8 mouse cellular contexts compared by ENCODE assay signal in the genomic region with DNA sequence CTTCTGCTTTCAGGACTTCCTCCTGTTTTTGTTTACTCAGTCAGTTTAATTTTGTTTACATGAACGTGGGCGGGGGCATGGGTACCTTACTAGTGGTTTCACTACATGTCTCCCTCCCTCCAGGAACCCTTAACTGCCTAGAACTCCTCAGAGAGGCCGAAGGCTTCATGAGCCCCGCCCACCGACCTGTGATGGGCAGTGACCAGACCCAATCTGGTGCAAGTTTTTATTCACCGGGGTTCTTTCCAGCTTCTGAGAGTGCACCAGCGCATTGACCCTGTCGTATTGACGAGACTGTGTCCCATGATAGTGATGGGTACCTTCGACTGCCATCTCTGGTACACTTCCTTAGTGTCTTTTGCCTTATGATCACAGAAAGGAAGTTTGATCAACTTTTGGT. TPM values are rescaled to one million over a fixed set of nuclear protein-coding genes. Genes with fewer than 3 reads are reported as not detected.
A peak's percentile ranks its signal among the peaks of the same experiment; 100 is the strongest.
DNase-seq lines count a peak whose midpoint lies in the region; ATAC-seq lines count a peak whose summit lies in the region.

No protein-coding gene starts in this region.

- H3K36me3 ChIP-seq in embryonic facial prominence, embryonic 14.5 days (ENCODE audit: control insufficient read depth, insufficient read depth, low read length), result no peaks in the 10 kb centered on the region
- no peaks in the 10 kb centered on the region for H3K36me3 ChIP-seq in limb, embryonic 15.5 days
- no peaks in the 10 kb centered on the region for H3K36me3 ChIP-seq in midbrain, embryonic 16.5 days (ENCODE audit: control insufficient read depth, insufficient read depth, low read length)

- ATAC-seq in embryonic facial prominence, embryonic 14.5 days (ENCODE audit: low read depth), result peak; percentile 44
- ATAC-seq in limb, embryonic 15.5 days (ENCODE audit: insufficient number of reproducible peaks, low FRiP score, low TSS enrichment, low read depth), result no peak
- ATAC-seq in midbrain, embryonic 16.5 days, result peak; percentile 46; the same call in 1 of the 2 replicates

- H3K9me3 ChIP-seq in embryonic facial prominence, embryonic 14.5 days (ENCODE audit: control insufficient read depth, low read length), result no peaks in the 10 kb centered on the region
- no peaks in the 10 kb centered on the region for H3K9me3 ChIP-seq in limb, embryonic 15.5 days
- H3K9me3 ChIP-seq in midbrain, embryonic 16.5 days (replicated peaks; ENCODE audit: control insufficient read depth, low read length, poor library complexity, severe bottlenecking), result no peaks in the 10 kb centered on the region

- H3K27ac ChIP-seq in embryonic facial prominence, embryonic 14.5 days (replicated peaks; ENCODE audit: low read depth, low read length), result no peak overlapping the region
- H3K27ac ChIP-seq in limb, embryonic 15.5 days, result no peak overlapping the region
- H3K27ac ChIP-seq in midbrain, embryonic 16.5 days (ENCODE audit: low read length), result no peak overlapping the region

- H3K9ac ChIP-seq in embryonic facial prominence, embryonic 14.5 days (ENCODE audit: low read depth, low read length), result 0 out of 2 replicates have a peak overlapping the region, but pooled peaks have one; percentile 19
- H3K9ac ChIP-seq in limb, embryonic 15.5 days, result no peak overlapping the region
- H3K9ac ChIP-seq in midbrain, embryonic 16.5 days (ENCODE audit: low read depth, low read length), result no peak overlapping the region

- WGBS in embryonic facial prominence, embryonic 14.5 days, result under 1% methylated on average over 10 of the region's 10 CpGs
- under 1% methylated on average over 10 of the region's 10 CpGs for WGBS in limb, embryonic 15.5 days
- WGBS in midbrain, embryonic 16.5 days, result 1% methylated on average over 10 of the region's 10 CpGs

- DNase-seq in 416B (ENCODE audit: low read depth), result peak; percentile 91
- peak; percentile 77 for DNase-seq in adrenal gland, postnatal 25 days
- DNase-seq in embryonic facial prominence, embryonic 14.5 days (ENCODE audit: low spot score), result peak; percentile 70
- peak; percentile 75 to 84 for DNase-seq in heart, adult 9 months (ENCODE audit: low spot score in 2 of 2)
- DNase-seq in kidney, adult 8-10 months, result peak; percentile 78 to 90
- DNase-seq in spleen, postnatal 14 days (ENCODE audit: low spot score in 2 of 2), result peak; percentile 27

- H3K27me3 ChIP-seq in embryonic facial prominence, embryonic 14.5 days (replicated peaks; ENCODE audit: control insufficient read depth, insufficient read depth, low read length), result 0 out of 2 replicates have a peak, but pooled peaks cover 4% of the 10 kb centered on the region
- H3K27me3 ChIP-seq in limb, embryonic 15.5 days, result peaks cover 12% of the 10 kb centered on the region
- no peaks in the 10 kb centered on the region for H3K27me3 ChIP-seq in midbrain, embryonic 16.5 days (ENCODE audit: control insufficient read depth, insufficient read depth, low read depth, low read length)

- peak overlapping the region; percentile 46 for H3K4me3 ChIP-seq in embryonic facial prominence, embryonic 14.5 days (ENCODE audit: low read depth, low read length)
- peak overlapping the region; percentile 40 for H3K4me3 ChIP-seq in limb, embryonic 15.5 days
- H3K4me3 ChIP-seq in midbrain, embryonic 16.5 days (ENCODE audit: low read depth, low read length), result peak overlapping the region; percentile 60; the same call in 1 of the 2 replicates

- peak overlapping the region; percentile 68 for H3K4me2 ChIP-seq in embryonic facial prominence, embryonic 14.5 days (ENCODE audit: low read depth, low read length)
- H3K4me2 ChIP-seq in limb, embryonic 15.5 days, result peak overlapping the region; percentile 88
- H3K4me2 ChIP-seq in midbrain, embryonic 16.5 days (ENCODE audit: low read length), result peak overlapping the region; percentile 100

- no peaks in the 10 kb centered on the region for H3K4me1 ChIP-seq in embryonic facial prominence, embryonic 14.5 days (ENCODE audit: control insufficient read depth, insufficient read depth, low read length)
- H3K4me1 ChIP-seq in limb, embryonic 15.5 days, result peaks cover 16% of the 10 kb centered on the region
- H3K4me1 ChIP-seq in midbrain, embryonic 16.5 days (ENCODE audit: control insufficient read depth, insufficient read depth, low read length), result peaks cover 2% of the 10 kb centered on the region

RNA-seq across cellular contexts. Expression of gene Grid1, which starts 51.5 kb away (rescaled TPM):
- total RNA-seq in adrenal gland, postnatal 25 days (2021), result 0.43 and 0.73 TPM in 2 replicates
- polyA plus RNA-seq in embryonic facial prominence, embryonic 14.5 days (2014; fragmentation: Nextera tagmentation; extraction: Ambion mirVana), result 1.8 and 2.5 TPM in 2 replicates
- 0.45 and 0.51 TPM in 2 replicates for polyA plus RNA-seq in limb, embryonic 15.5 days (2015; fragmentation: Nextera tagmentation; extraction: Ambion mirVana)
- polyA plus RNA-seq in midbrain, embryonic 16.5 days (2015; fragmentation: Nextera tagmentation; extraction: Ambion mirVana), result 6.2 and 8.1 TPM in 2 replicates

Comparison
In these comparisons a context has a peak if more than half of its experiments do, and no peak if none do; other contexts are left out.
1. DNase-seq: peak in every context shown above with its lines; median percentile 91 in 416B; 84 in kidney, adult 8-10 months; 80 in heart, adult 9 months; 77 in adrenal gland, postnatal 25 days; 70 in embryonic facial prominence, embryonic 14.5 days; 27 in spleen, postnatal 14 days.